In genomic region chr3:98197711-98198532, GRCm38 (mm10) we compare ENCODE assay signal across 11 mouse cellular contexts. TPM values are rescaled to one million over a fixed set of nuclear protein-coding genes. Genes with fewer than 3 reads are reported as not detected.
DNase-seq lines count a peak whose midpoint lies in the region; ATAC-seq lines count a peak whose summit lies in the region.
"Had no signal": no experiment of that assay in that cellular context is flagged by ENCODE, and none has a peak within 500 bp of the region (broad histone marks: within the 10 kb centered on the region; RNA-seq: fewer than 3 reads in every experiment).

No protein-coding gene starts in this region.

- no peak overlapping the region for H3K4me3 ChIP-seq in heart, embryonic 12.5 days
- no peak overlapping the region for H3K4me3 ChIP-seq in hindbrain, embryonic 11.5 days (ENCODE audit: low read depth, low read length)
- no peak overlapping the region for H3K4me3 ChIP-seq in midbrain, embryonic 11.5 days (ENCODE audit: low read depth, low read length)
- H3K4me3 ChIP-seq: megakaryocyte, embryonic 14.5 days had no signal

- peak overlapping the region; percentile 47; the same call in 1 of the 2 replicates for H3K27ac ChIP-seq in heart, embryonic 12.5 days (ENCODE audit: poor library complexity, severe bottlenecking)
- peak overlapping the region; percentile 8; the same call in 1 of the 2 replicates for H3K27ac ChIP-seq in hindbrain, embryonic 11.5 days (ENCODE audit: low read depth, low read length)
- peak overlapping the region; percentile 56 for H3K27ac ChIP-seq in midbrain, embryonic 11.5 days (ENCODE audit: low read depth, low read length)

- DNase-seq in heart, adult 18-20 months: no peak
- peak; percentile 15 for DNase-seq in brain, adult 2 months (ENCODE audit: low read depth, low spot score)
- DNase-seq in hindbrain, embryonic 11.5 days (ENCODE audit: low spot score): peak; percentile 40
- peak; percentile 93 for DNase-seq in midbrain, embryonic 11.5 days (ENCODE audit: low spot score, missing footprints)
- DNase-seq in gastrocnemius, adult 8-10 months (ENCODE audit: low spot score in 2 of 2): no peak
- no peak for DNase-seq in heart, postnatal 4 days
- no peak for DNase-seq in adrenal gland, postnatal 25 days
- DNase-seq: thymus, postnatal 4 days had no signal

- no peaks in the 10 kb centered on the region for H3K9me3 ChIP-seq in heart, embryonic 12.5 days (replicated peaks)
- H3K9me3 ChIP-seq in hindbrain, embryonic 11.5 days (ENCODE audit: control insufficient read depth, low read length): no peaks in the 10 kb centered on the region
- H3K9me3 ChIP-seq in midbrain, embryonic 11.5 days (ENCODE audit: control insufficient read depth, low read length): no peaks in the 10 kb centered on the region
- H3K9me3 ChIP-seq: megakaryocyte, embryonic 14.5 days had no signal

- WGBS in heart, embryonic 12.5 days: 38% methylated on average over 9 of the region's 9 CpGs
- 9% methylated on average over 9 of the region's 9 CpGs for WGBS in hindbrain, embryonic 11.5 days
- 7% methylated on average over 9 of the region's 9 CpGs for WGBS in midbrain, embryonic 11.5 days

- H3K9ac ChIP-seq in heart, embryonic 12.5 days: no peak overlapping the region
- H3K9ac ChIP-seq in hindbrain, embryonic 11.5 days (ENCODE audit: low read depth, low read length): no peak overlapping the region
- H3K9ac ChIP-seq in midbrain, embryonic 11.5 days (ENCODE audit: low read length): no peak overlapping the region

- H3K27me3 ChIP-seq in heart, embryonic 12.5 days (replicated peaks): no peaks in the 10 kb centered on the region
- H3K27me3 ChIP-seq in hindbrain, embryonic 11.5 days (ENCODE audit: control insufficient read depth, insufficient read depth, low read length): no peaks in the 10 kb centered on the region
- H3K27me3 ChIP-seq in midbrain, embryonic 11.5 days (ENCODE audit: control insufficient read depth, insufficient read depth, low read length): no peaks in the 10 kb centered on the region

- no peak for ATAC-seq in heart, embryonic 12.5 days (ENCODE audit: insufficient number of reproducible peaks, low FRiP score)
- ATAC-seq in hindbrain, embryonic 11.5 days (ENCODE audit: low FRiP score): peak; percentile 49; the same call in 1 of the 2 replicates
- ATAC-seq in midbrain, embryonic 11.5 days (ENCODE audit: low FRiP score): peak; percentile 65

- no peaks in the 10 kb centered on the region for H3K36me3 ChIP-seq in heart, embryonic 12.5 days
- no peaks in the 10 kb centered on the region for H3K36me3 ChIP-seq in hindbrain, embryonic 11.5 days (ENCODE audit: control insufficient read depth, insufficient read depth, low read length)
- H3K36me3 ChIP-seq in midbrain, embryonic 11.5 days (ENCODE audit: control insufficient read depth, insufficient read depth, low read length): no peaks in the 10 kb centered on the region

- H3K4me2 ChIP-seq in heart, embryonic 12.5 days: no peak overlapping the region
- H3K4me2 ChIP-seq in hindbrain, embryonic 11.5 days (replicated peaks; ENCODE audit: low read depth, low read length): no peak overlapping the region
- no peak overlapping the region for H3K4me2 ChIP-seq in midbrain, embryonic 11.5 days

- H3K4me1 ChIP-seq in heart, embryonic 12.5 days (replicated peaks): peaks cover 15% of the 10 kb centered on the region
- H3K4me1 ChIP-seq in hindbrain, embryonic 11.5 days (replicated peaks; ENCODE audit: control insufficient read depth, insufficient read depth, low read length): no peaks in the 10 kb centered on the region
- peaks cover 10% of the 10 kb centered on the region for H3K4me1 ChIP-seq in midbrain, embryonic 11.5 days (ENCODE audit: control insufficient read depth, insufficient read depth, low read length)

RNA-seq across cellular contexts. Expression of gene Reg4, which starts 24.0 kb away (rescaled TPM):
- polyA plus RNA-seq in heart, embryonic 12.5 days (2016; fragmentation: Nextera tagmentation; extraction: Ambion mirVana): not detected in 2 replicates
- total RNA-seq in heart, adult 18-20 months (2021): not detected
- polyA plus RNA-seq in hindbrain, embryonic 11.5 days (2014; fragmentation: Nextera tagmentation; extraction: Ambion mirVana): not detected in 2 replicates
- not detected in 2 replicates for polyA plus RNA-seq in midbrain, embryonic 11.5 days (2014; fragmentation: Nextera tagmentation; extraction: Ambion mirVana)
- total RNA-seq in gastrocnemius, adult 8-10 months (2022): not detected
- total RNA-seq in heart, postnatal 4 days (2021): not detected
- not detected in 2 replicates for total RNA-seq in adrenal gland, postnatal 25 days (2021)
- total RNA-seq: heart, postnatal 25 days had no signal

RNA-seq across cellular contexts. Expression of gene Adam30, which starts 37.5 kb away (rescaled TPM):
- not detected in 2 replicates for polyA plus RNA-seq in heart, embryonic 12.5 days (2016; fragmentation: Nextera tagmentation; extraction: Ambion mirVana)
- total RNA-seq in heart, adult 18-20 months (2021): not detected
- not detected in 2 replicates for polyA plus RNA-seq in hindbrain, embryonic 11.5 days (2014; fragmentation: Nextera tagmentation; extraction: Ambion mirVana)
- polyA plus RNA-seq in midbrain, embryonic 11.5 days (2014; fragmentation: Nextera tagmentation; extraction: Ambion mirVana): not detected in 2 replicates
- not detected for total RNA-seq in gastrocnemius, adult 8-10 months (2022)
- total RNA-seq in heart, postnatal 4 days (2021): under 1 TPM in 1 of 2 experiments, not detected in 1; 0.21 TPM
- total RNA-seq in adrenal gland, postnatal 25 days (2021): not detected in 2 replicates
- total RNA-seq: heart, postnatal 25 days had no signal

Comparison
In these comparisons a context has a peak if more than half of its experiments do, and no peak if none do; other contexts are left out.
1. DNase-seq: peak in brain, adult 2 months (single experiment), hindbrain, embryonic 11.5 days (single experiment) and midbrain, embryonic 11.5 days (single experiment); none in heart, adult 18-20 months (0 of 2), gastrocnemius, adult 8-10 months (0 of 2), heart, postnatal 4 days (single experiment) and adrenal gland, postnatal 25 days (single experiment).
2. Peak in every context shown above with its lines, with median percentiles within 50 percentile points of each other: H3K27ac ChIP-seq.